Mouse (Mus musculus) kidney, postnatal 25 days (tissue): ENCODE measurements around the gene Ano3.
"Not testable (repeated sequence)": the region's sequence is repeated elsewhere in the genome, so short reads cannot be mapped to it uniquely, and the experiment has no call there.

Experiments used
- DNase-seq, 2 experiments: peaks; one replicate each; pipeline ENCODE4 v3.0.0; 2021; ENCODE audit warnings: mixed read lengths in 2 of 2

Gene Ano3

GRCm38 (mm10) chr2:110950823-110951222 is at the start of gene Ano3:
Ano3 (minus strand) TSS chr2:110950923.
- DNase-seq, result not testable (repeated sequence)

- no peak for DNase-seq
Observed at GRCm38 (mm10) chr2:110990071-110990470, 39.3 kb upstream of the Ano3 start.

- no peak for DNase-seq
Observed at GRCm38 (mm10) chr2:110989539-110989938, 38.8 kb upstream of the Ano3 start.

- DNase-seq, result no peak
Observed at GRCm38 (mm10) chr2:110985853-110986271, 35.1 kb upstream of the Ano3 start.

GRCm38 (mm10) chr2:110981733-110982132 is 31.0 kb upstream of the Ano3 start:
- no peak for DNase-seq

- no peak for DNase-seq
Observed at GRCm38 (mm10) chr2:110979610-110980009, 28.9 kb upstream of the Ano3 start.

- no peak for DNase-seq
Observed at GRCm38 (mm10) chr2:110976871-110977270, 26.1 kb upstream of the Ano3 start.

GRCm38 (mm10) chr2:110970158-110970557 is 19.4 kb upstream of the Ano3 start:
- no peak for DNase-seq

GRCm38 (mm10) chr2:110965398-110965797 is 14.7 kb upstream of the Ano3 start:
- DNase-seq, result no peak

- DNase-seq, result no peak
Observed at GRCm38 (mm10) chr2:110950432-110950803, 305 bp downstream of the Ano3 start.

- DNase-seq, result no peak
Observed at GRCm38 (mm10) chr2:110949679-110950431, 868 bp downstream of the Ano3 start.

GRCm38 (mm10) chr2:110945171-110945570 is 5.6 kb downstream of the Ano3 start:
- no peak for DNase-seq

- DNase-seq, result no peak
Observed at GRCm38 (mm10) chr2:110935691-110936090, 15.0 kb downstream of the Ano3 start.

- no peak for DNase-seq
Observed at GRCm38 (mm10) chr2:110929126-110929525, 21.6 kb downstream of the Ano3 start.

GRCm38 (mm10) chr2:110909506-110909905 is 41.2 kb downstream of the Ano3 start:
- DNase-seq, result no peak

- DNase-seq, result no peak
Observed at GRCm38 (mm10) chr2:110906473-110906872, 44.2 kb downstream of the Ano3 start.

GRCm38 (mm10) chr2:110896477-110897270 is 54.0 kb downstream of the Ano3 start:
- no peak for DNase-seq

GRCm38 (mm10) chr2:110871650-110872049 is 79.1 kb downstream of the Ano3 start:
- no peak for DNase-seq

- DNase-seq, result no peak
Observed at GRCm38 (mm10) chr2:110865584-110865983, 85.1 kb downstream of the Ano3 start.

GRCm38 (mm10) chr2:110863376-110863775 is 87.3 kb downstream of the Ano3 start:
- no peak for DNase-seq

- DNase-seq, result no peak
Observed at GRCm38 (mm10) chr2:110839559-110840243, 111.0 kb downstream of the Ano3 start.

GRCm38 (mm10) chr2:110816189-110816588 is 134.5 kb downstream of the Ano3 start:
- no peak for DNase-seq

- no peak for DNase-seq
Observed at GRCm38 (mm10) chr2:110814964-110815363, 135.8 kb downstream of the Ano3 start.
